Mouse (Mus musculus) layer of hippocampus, postnatal 14 days (tissue): ENCODE results near the gene Vmn1r44. TPM values are rescaled to one million over a fixed set of nuclear protein-coding genes. Genes with fewer than 3 reads are reported as not detected.
"Not testable (repeated sequence)": the region's sequence is repeated elsewhere in the genome, so short reads cannot be mapped to it uniquely, and the experiment has no call there.

Experiments used
- DNase-seq, 2 experiments: peaks; one replicate each; pipeline ENCODE4 v3.0.0; 2021 to 2022; ENCODE audit warnings: low spot score in 2 of 2, mixed read lengths in 1 of 2
- long read RNA-seq, 2 experiments: library from polyadenylated mRNA; stranded (forward); transcript quantifications; one replicate each; pipeline ENCODE4 v2.0.0; 2021
- total RNA-seq, 2 experiments: library from RNA; stranded (reverse); gene quantifications; 2 replicates each; pipeline ENCODE4 v1.2.3; 2021

Gene Vmn1r44
- not detected for total RNA-seq
- long read RNA-seq, experiment 1: 0 reads
- long read RNA-seq, experiment 2: 0 reads

GRCm38 (mm10) chr6:89883360-89883759 is at the start of gene Vmn1r44:
Gene Vmn1r44, plus strand, starts transcription at chr6:89883660.
- DNase-seq: no peak

- no peak for DNase-seq
Measured at GRCm38 (mm10) chr6:89857552-89857951, 25.9 kb upstream of the Vmn1r44 start.

DNA sequence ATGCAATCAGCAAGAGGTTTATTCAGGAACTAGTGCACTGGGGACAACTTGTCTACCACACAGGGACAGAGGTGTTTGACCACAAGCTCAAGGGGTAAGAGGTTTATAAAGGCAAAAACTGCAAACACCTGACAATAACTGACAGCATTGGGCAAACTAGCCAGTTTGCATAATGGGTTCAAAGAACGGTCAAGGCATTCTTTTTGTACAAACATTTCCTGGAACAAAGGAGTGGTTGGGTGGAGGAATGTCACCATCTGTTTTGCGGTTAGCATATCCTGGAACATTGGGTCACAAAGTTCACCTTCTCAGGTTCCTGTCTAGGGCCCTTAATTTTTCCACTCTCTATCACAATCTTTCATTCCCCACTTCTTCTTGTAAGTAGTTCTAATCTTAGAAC is 23.6 kb upstream of the Vmn1r44 start:
- DNase-seq: no peak

DNA sequence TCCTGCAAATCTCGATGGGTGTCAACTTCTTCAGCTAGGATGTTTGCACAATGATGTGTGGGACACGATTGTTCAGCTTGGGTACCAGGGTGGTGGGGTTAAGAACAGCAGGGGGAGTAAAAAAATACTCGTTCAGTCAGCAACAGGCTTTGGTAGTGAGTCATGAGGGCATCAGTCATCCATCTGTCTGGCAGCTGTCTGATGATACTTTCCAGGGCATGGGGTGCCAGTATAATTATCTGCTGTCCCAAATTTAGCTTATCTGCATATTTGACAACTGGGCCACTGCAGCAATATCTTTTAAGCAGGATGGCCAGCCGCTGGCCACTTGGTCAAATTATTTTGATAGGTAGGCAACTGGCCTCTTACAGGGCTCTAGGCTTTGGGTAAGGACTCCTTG is 19.7 kb upstream of the Vmn1r44 start:
- DNase-seq: no peak

DNA sequence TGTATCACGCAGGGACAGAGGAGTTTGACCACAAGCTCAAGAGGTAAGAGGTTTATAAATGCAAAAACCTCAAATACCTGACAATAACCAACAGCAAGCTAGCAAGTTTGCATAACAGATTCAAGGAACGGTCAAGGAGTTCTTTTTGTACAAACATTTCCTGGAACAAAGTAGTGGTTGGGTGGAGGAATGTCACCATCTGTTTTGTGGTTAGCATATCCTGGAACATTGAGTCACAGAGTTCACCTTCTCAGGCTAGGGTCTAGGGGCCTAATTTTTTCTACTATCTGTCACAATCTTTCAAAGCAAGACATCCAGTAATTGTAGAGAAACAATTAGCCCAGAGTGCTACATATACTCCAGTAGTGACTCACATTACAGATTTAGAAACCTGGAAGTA is 16.2 kb upstream of the Vmn1r44 start:
- DNase-seq: no peak

GRCm38 (mm10) chr6:89867976-89868375 is 15.5 kb upstream of the Vmn1r44 start:
- DNase-seq: no peak

GRCm38 (mm10) chr6:89876313-89876712 is 7.1 kb upstream of the Vmn1r44 start, which contains the start of the genes Vmn1r42 and Vmn1r43:
Gene Vmn1r42, minus strand, starts transcription at chr6:89876413.
Gene Vmn1r43, minus strand, starts transcription at chr6:89876413.
- DNase-seq: not testable (repeated sequence)

DNA sequence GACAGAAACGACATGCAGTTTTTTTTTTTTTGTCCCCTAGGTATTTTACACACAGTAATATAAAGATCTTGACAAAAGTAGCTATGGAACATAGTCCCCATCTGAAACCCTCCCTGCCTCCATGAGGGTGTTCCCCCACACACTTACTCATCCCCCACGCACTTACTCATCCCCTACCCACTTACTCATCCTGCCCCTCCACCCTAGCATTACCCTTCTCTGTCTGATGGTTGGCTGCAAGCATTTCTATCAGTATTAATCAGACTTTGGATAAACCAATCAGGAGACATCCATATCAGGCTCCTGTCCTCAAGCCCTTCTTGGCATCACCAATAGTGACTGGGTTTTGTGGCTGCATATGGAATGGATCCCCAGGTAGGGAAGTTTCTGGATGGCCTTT is 6.5 kb upstream of the Vmn1r44 start:
- DNase-seq: no peak

- DNase-seq: no peak
Measured at GRCm38 (mm10) chr6:89880867-89881266, 2.6 kb upstream of the Vmn1r44 start.

DNA sequence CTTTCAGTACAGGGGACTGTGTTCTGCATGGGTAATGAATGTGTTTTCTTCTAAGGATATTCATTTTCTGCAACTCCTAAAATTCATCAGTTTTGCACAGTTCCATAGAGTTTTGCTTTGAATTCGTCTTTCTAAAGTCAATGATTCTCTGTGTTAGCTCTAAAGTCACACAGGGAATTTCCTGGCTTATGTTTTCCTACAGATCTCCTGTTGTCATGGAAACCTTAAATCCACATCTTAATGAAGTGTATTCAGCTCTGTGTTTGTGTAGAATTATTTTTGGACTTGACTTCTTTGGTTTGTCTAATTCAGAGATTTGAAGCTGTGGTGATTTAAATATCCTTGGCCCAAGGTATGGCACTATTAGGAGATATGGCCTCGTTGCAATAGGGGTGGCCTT is 352 bp downstream of the Vmn1r44 start:
- no peak for DNase-seq

- not testable (repeated sequence) for DNase-seq
Measured at GRCm38 (mm10) chr6:89940498-89940897, 57.0 kb downstream of the Vmn1r44 start, which contains the start of gene Vmn1r45. Gene Vmn1r45, minus strand, starts transcription at chr6:89940598.

DNA sequence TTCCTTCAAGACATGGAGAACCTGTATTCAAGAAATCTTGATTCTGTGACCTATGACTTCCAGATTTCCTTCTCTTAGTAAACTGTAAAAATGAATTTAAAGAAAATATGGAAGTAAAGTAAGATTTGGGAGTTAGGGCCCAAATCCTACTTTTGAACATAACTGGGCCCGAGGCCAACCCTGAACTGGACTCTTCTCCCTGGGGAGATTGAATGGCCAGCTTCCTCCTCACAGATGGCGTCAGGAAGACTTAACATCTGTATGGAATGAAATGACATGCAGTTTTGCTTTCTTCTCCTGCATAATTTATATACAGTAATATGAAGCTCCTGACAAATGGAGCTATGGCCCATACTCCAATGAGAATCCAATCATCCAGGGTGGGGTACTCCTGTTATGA is 57.5 kb downstream of the Vmn1r44 start:
- DNase-seq: no peak

Other genes with a start within 250 kb of the Vmn1r44 start
- 1 to 10 TPM; 4.8 to 5.2 TPM for gene Txnrd3, start 239.7 kb upstream of the Vmn1r44 start, total RNA-seq
- not detected for gene Vmn1r40, start 176.1 kb upstream of the Vmn1r44 start, total RNA-seq
- not detected for gene Vmn1r41, start 142.9 kb upstream of the Vmn1r44 start, total RNA-seq
- gene Vmn1r42, start 7.2 kb upstream of the Vmn1r44 start, total RNA-seq: not detected
- gene Vmn1r43, start 7.2 kb upstream of the Vmn1r44 start, total RNA-seq: not detected
- gene Vmn1r45, start 56.9 kb downstream of the Vmn1r44 start, total RNA-seq: not detected
- gene Vmn1r46, start 85.7 kb downstream of the Vmn1r44 start, total RNA-seq: not detected
- gene Vmn1r47, start 132.5 kb downstream of the Vmn1r44 start, total RNA-seq: not detected
- not detected for gene Vmn1r48, start 153.2 kb downstream of the Vmn1r44 start, total RNA-seq
- not detected for gene Vmn1r49, start 194.8 kb downstream of the Vmn1r44 start, total RNA-seq
- gene Vmn1r50, start 217.8 kb downstream of the Vmn1r44 start, total RNA-seq: not detected
- not detected for gene Vmn1r51, start 238.9 kb downstream of the Vmn1r44 start, total RNA-seq